ENCODE assay signal across 31 mouse cellular contexts in genomic region chr9:99850354-99850753, GRCm38 (mm10). TPM values are rescaled to one million over a fixed set of nuclear protein-coding genes. Genes with fewer than 3 reads are reported as not detected.
DNase-seq lines count a peak whose midpoint lies in the region; ATAC-seq and TF ChIP-seq lines count a peak whose summit lies in the region.
"Had no signal": no experiment of that assay in that cellular context is flagged by ENCODE, and none has a peak within 500 bp of the region (broad histone marks: within the 10 kb centered on the region; RNA-seq: fewer than 3 reads in every experiment).

No protein-coding gene starts in this region.

- DNase-seq in kidney, postnatal 0 days (ENCODE audit: low spot score), result peak; percentile 36
- no peak for DNase-seq in kidney, adult 18-20 months
- peak; percentile 63 for DNase-seq in Muller cell, postnatal 12 days (ENCODE audit: inconsistent ontology term)
- DNase-seq in layer of hippocampus, adult 9-10 months (ENCODE audit: low spot score), result peak; percentile 13
- DNase-seq in lung, postnatal 4 days, result no peak
- DNase-seq: adrenal gland, adult 8-10 months; B cell, adult 2 months; cerebellum, adult 11 months; cerebellum, adult 9-10 months; gastrocnemius, postnatal 14 days; heart, postnatal 36 days; kidney, postnatal 36 days; lung, embryonic 14.5 days; lung, postnatal 14 days; right cerebral cortex, postnatal 14 days; thymus, postnatal 4 days had no signal

- no peaks in the 10 kb centered on the region for H3K27me3 ChIP-seq in kidney, postnatal 0 days (ENCODE audit: insufficient read depth, low read length)
- peaks cover 10% of the 10 kb centered on the region for H3K27me3 ChIP-seq in C2C12 (ENCODE audit: control insufficient read depth, insufficient read depth, insufficient read length)
- H3K27me3 ChIP-seq: CH12.LX; hindbrain, embryonic 12.5 days; liver, embryonic 15.5 days had no signal

- WGBS in kidney, postnatal 0 days, result 54% methylated on average over 7 of the region's 7 CpGs

- H3K4me2 ChIP-seq in kidney, postnatal 0 days (ENCODE audit: low read length), result no peak overlapping the region
- H3K4me2 ChIP-seq: embryonic facial prominence, embryonic 13.5 days; heart, embryonic 15.5 days; hindbrain, embryonic 12.5 days; liver, embryonic 15.5 days; lung, embryonic 14.5 days; midbrain, embryonic 12.5 days; neural tube, embryonic 13.5 days had no signal

- no peaks in the 10 kb centered on the region for H3K9me3 ChIP-seq in kidney, postnatal 0 days (replicated peaks; ENCODE audit: low read length)
- H3K9me3 ChIP-seq: embryonic facial prominence, embryonic 13.5 days; heart, embryonic 10.5 days; heart, embryonic 15.5 days; hindbrain, embryonic 12.5 days; liver, embryonic 15.5 days; midbrain, embryonic 12.5 days; neural tube, embryonic 13.5 days had no signal

- no peaks in the 10 kb centered on the region for H3K79me3 ChIP-seq in C2C12 (ENCODE audit: low read depth)

- H3K27ac ChIP-seq in kidney, postnatal 0 days, result no peak overlapping the region
- H3K27ac ChIP-seq: embryonic facial prominence, embryonic 13.5 days; heart, embryonic 10.5 days; heart, embryonic 15.5 days; hindbrain, embryonic 12.5 days; liver, embryonic 15.5 days; midbrain, embryonic 12.5 days; neural tube, embryonic 13.5 days had no signal

- no peak overlapping the region for H3K9ac ChIP-seq in kidney, postnatal 0 days (ENCODE audit: low read depth, low read length)
- H3K9ac ChIP-seq: embryonic facial prominence, embryonic 13.5 days; heart, embryonic 15.5 days; hindbrain, embryonic 12.5 days; liver, embryonic 15.5 days; lung, embryonic 14.5 days; midbrain, embryonic 12.5 days; neural tube, embryonic 13.5 days had no signal

- no peak for TF ChIP-seq CTCF in kidney, postnatal 0 days (IDR thresholded peaks at IDR 0.05; ENCODE audit: low read depth)
- TF ChIP-seq CTCF in C2C12 (IDR thresholded peaks at IDR 0.05; ENCODE audit: control insufficient read depth, insufficient read depth, insufficient read length), result no peak

- H3ac ChIP-seq in C2C12 (ENCODE audit: control insufficient read depth, insufficient read length, low read depth), result no peak overlapping the region

- H3K36me3 ChIP-seq in kidney, postnatal 0 days (ENCODE audit: insufficient read depth, low read length), result no peaks in the 10 kb centered on the region
- no peaks in the 10 kb centered on the region for H3K36me3 ChIP-seq in C2C12 (ENCODE audit: control insufficient read depth, insufficient read depth)
- H3K36me3 ChIP-seq: embryonic facial prominence, embryonic 13.5 days; heart, embryonic 10.5 days; heart, embryonic 15.5 days; hindbrain, embryonic 12.5 days; liver, embryonic 15.5 days; midbrain, embryonic 12.5 days; neural tube, embryonic 13.5 days had no signal

- H3K4me3 ChIP-seq in kidney, postnatal 0 days (replicated peaks; ENCODE audit: low read depth, low read length), result no peak overlapping the region
- H3K4me3 ChIP-seq in C2C12 (ENCODE audit: insufficient read depth, poor library complexity, severe bottlenecking), result no peak overlapping the region
- H3K4me3 ChIP-seq: embryonic facial prominence, embryonic 13.5 days; heart, embryonic 10.5 days; heart, embryonic 15.5 days; hindbrain, embryonic 12.5 days; liver, embryonic 15.5 days; midbrain, embryonic 12.5 days; neural tube, embryonic 13.5 days had no signal

- H3K4me1 ChIP-seq in kidney, postnatal 0 days (replicated peaks; ENCODE audit: insufficient read depth, low read length), result no peaks in the 10 kb centered on the region
- H3K4me1 ChIP-seq: embryonic facial prominence, embryonic 13.5 days; heart, embryonic 10.5 days; heart, embryonic 15.5 days; liver, embryonic 15.5 days; neural tube, embryonic 13.5 days had no signal

- ATAC-seq in kidney, postnatal 0 days (replicated peaks; ENCODE audit: low FRiP score, low read depth), result no peak
- ATAC-seq: intestine, postnatal 0 days had no signal

- H3K79me2 ChIP-seq in C2C12 (ENCODE audit: control insufficient read depth, insufficient read depth), result no peaks in the 10 kb centered on the region

TF ChIP-seq in C2C12, 6 proteins besides CTCF, POLR2A, EP300 and RAD21:
- TF ChIP-seq USF1 (IDR thresholded peaks at IDR 0.05; ENCODE audit: low read depth) (no peak), MAX (IDR thresholded peaks at IDR 0.05) (no peak), MYOG (IDR thresholded peaks at IDR 0.05; ENCODE audit: control insufficient read depth, extremely low read depth, insufficient read length) (no peak), FOSL1 (IDR thresholded peaks at IDR 0.05; ENCODE audit: insufficient read depth, low read length, poor library complexity, severe bottlenecking) (no peak), CEBPB (IDR thresholded peaks at IDR 0.05; ENCODE audit: low read depth) (no peak), MYOD1 (IDR thresholded peaks at IDR 0.05; ENCODE audit: control insufficient read depth, insufficient read length, low read depth) (peak; percentile 36)
TF ChIP-seq in C2C12: peak in this region for 1.

RNA-seq across cellular contexts. Expression of gene Sox14, which starts 25.6 kb away (rescaled TPM):
- not detected in 2 replicates for polyA plus RNA-seq in kidney, postnatal 0 days (2015; fragmentation: Nextera tagmentation; extraction: Ambion mirVana)
- not detected for polyA plus RNA-seq in C2C12 (2012; fragmentation: generic; extraction: Trizol)
- polyA plus RNA-seq: heart, embryonic 15.5 days; intestine, postnatal 0 days; kidney, embryonic 14.5 days; liver, adult 2 months; liver, embryonic 15.5 days; small intestine, adult 2 months; stomach, embryonic 14.5 days; thymus, postnatal 0 days had no signal

Comparison
In these comparisons a context has a peak if more than half of its experiments do, and no peak if none do; other contexts are left out.
1. DNase-seq: peak in kidney, postnatal 0 days (single experiment), Muller cell, postnatal 12 days (single experiment) and layer of hippocampus, adult 9-10 months (single experiment); none in kidney, adult 18-20 months (single experiment) and lung, postnatal 4 days (0 of 2).